Mouse (Mus musculus): ENCODE measurements around the gene Klc2. TPM values are rescaled to one million over a fixed set of nuclear protein-coding genes. Genes with fewer than 3 reads are reported as not detected.
A peak's percentile ranks its signal among the peaks of the same experiment; 100 is the strongest.

Klc2 gene
- polyA plus RNA-seq, 1 experiment from 2014 or later: 13.1 TPM

DNA sequence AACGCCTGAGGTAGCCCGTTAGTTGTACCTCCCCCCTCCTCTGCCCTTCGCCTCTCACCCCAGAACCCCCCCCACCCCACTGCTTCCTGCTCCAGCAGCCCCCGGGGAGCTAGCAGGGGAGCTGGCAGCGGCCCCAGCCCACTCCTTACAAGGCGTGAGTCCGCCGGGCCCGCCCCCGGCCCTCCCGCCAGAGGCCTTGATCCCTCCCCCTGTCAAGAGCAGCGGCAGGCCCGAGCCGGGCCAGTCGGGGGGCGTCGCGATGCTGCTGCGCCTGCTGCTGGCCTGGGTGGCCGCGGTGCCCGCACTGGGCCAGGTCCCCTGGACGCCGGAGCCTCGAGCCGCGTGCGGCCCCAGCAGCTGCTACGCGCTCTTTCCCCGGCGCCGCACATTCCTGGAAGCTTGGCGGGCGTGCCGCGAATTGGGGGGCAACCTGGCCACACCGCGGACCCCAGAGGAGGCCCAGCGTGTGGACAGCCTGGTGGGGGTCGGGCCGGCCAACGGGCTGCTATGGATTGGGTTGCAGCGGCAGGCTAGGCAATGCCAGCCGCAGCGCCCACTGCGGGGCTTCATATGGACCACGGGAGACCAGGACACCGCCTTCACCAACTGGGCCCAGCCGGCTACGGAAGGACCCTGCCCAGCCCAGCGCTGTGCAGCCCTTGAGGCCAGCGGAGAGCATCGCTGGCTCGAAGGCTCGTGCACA is 50.3 kb downstream of the Klc2 start, which contains the start of gene Cd248:
Gene Cd248, plus strand, starts transcription at position 212 of the 703 bp plus-strand sequence.
- no peaks in the 10 kb centered on the region; the same call in 1 of the 2 replicates for H3K27me3 ChIP-seq (replicated peaks; ENCODE audit: control insufficient read depth, insufficient read depth, low read length)
- no peaks in the 10 kb centered on the region for H3K9me3 ChIP-seq (ENCODE audit: control insufficient read depth, low read length)
- peak within 1 kb of the TSS; percentile 77 for H3K4me2 ChIP-seq (ENCODE audit: low read depth, low read length)
- H3K36me3 ChIP-seq (ENCODE audit: control insufficient read depth, insufficient read depth, low read length): no peaks in the 10 kb centered on the region
- peak within 1 kb of the TSS; percentile 60 for H3K4me3 ChIP-seq (ENCODE audit: low read depth, low read length)
- peak within 1 kb of the TSS; percentile 83 for H3K9ac ChIP-seq (ENCODE audit: low read depth, low read length)
- peak; percentile 96 for DNase-seq (ENCODE audit: low spot score)
- H3K4me1 ChIP-seq (ENCODE audit: control insufficient read depth, insufficient read depth, low read length): peaks cover 45% of the 10 kb centered on the region
- ATAC-seq (ENCODE audit: low read depth): peak; percentile 56
- H3K27ac ChIP-seq (replicated peaks; ENCODE audit: low read depth, low read length): peak within 1 kb of the TSS; percentile 88
- 0% methylated on average over 15 of the region's 56 CpGs for WGBS

DNA sequence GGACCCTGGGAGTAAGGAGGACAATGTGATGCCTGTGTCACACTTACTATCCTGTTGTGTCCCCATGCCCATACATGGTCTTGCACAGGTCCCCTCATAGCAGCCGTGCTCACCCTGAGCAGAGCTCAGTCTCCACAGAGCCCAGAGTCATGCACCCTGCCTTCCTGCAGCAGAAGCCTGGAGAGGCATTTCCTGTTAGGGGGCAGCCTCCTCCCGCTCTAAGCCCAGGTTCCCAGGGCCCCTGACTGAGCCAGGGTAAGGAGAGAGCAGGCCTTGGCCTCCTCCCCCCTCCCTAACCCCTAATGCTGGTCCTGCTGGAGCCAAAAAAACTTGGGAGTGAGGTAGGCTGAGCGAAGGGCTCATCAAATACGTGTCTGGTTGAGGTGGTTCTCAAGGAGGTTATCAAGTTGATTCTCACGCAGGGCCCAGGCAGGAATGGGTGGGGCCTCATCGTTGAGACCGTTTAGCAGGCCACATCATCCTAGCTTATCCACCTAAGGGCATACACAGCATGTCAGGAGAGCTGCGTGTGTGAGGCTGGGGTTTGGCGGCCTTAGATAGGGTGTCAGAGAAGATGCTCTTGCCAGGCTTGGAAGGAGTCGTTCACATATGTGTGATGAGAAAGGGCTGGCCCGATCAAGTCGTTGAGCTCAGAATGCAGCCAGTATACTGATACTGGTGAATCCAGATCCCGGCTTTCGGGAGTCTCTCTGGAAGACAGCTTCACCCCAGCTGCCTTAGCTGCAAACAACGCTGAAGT is 51.1 kb downstream of the Klc2 start:
- no peaks in the 10 kb centered on the region for H3K9me3 ChIP-seq (ENCODE audit: control insufficient read depth, low read length)
- WGBS: 4% methylated on average over 15 of the region's 15 CpGs
- H3K4me3 ChIP-seq (ENCODE audit: low read depth, low read length): peak overlapping the region; percentile 60
- peaks cover 38% of the 10 kb centered on the region for H3K4me1 ChIP-seq (ENCODE audit: control insufficient read depth, insufficient read depth, low read length)
- DNase-seq (ENCODE audit: low spot score): no peak
- H3K27me3 ChIP-seq (replicated peaks; ENCODE audit: control insufficient read depth, insufficient read depth, low read length): no peaks in the 10 kb centered on the region; the same call in 1 of the 2 replicates
- peak overlapping the region; percentile 83 for H3K9ac ChIP-seq (ENCODE audit: low read depth, low read length)
- H3K4me2 ChIP-seq (ENCODE audit: low read depth, low read length): peak overlapping the region; percentile 77
- no peaks in the 10 kb centered on the region for H3K36me3 ChIP-seq (ENCODE audit: control insufficient read depth, insufficient read depth, low read length)
- no peak for ATAC-seq (ENCODE audit: low read depth)
- peak overlapping the region; percentile 88 for H3K27ac ChIP-seq (replicated peaks; ENCODE audit: low read depth, low read length)

DNA sequence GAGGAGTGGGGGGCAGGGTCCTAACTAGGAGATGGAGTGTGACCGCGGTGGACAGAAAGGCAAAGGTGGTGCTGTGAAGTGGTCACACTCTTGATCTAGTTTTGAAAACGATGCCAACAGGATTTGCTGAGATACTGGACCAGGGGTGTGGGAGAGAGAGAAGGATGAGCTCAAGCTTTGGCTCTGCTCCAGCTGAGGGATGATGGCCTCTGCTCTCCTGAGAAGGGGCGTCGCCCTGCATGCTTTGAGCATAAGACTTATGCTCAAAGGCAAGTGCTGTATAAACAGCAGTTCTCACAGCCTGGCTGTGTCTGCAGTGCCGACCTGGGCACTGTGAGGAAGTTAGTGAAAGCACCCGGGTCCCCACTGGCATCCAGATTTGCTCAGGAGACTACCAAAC is 53.3 kb downstream of the Klc2 start:
- H3K4me3 ChIP-seq (ENCODE audit: low read depth, low read length): no peak overlapping the region
- H3K27ac ChIP-seq (replicated peaks; ENCODE audit: low read depth, low read length): no peak overlapping the region
- no peaks in the 10 kb centered on the region; the same call in 1 of the 2 replicates for H3K27me3 ChIP-seq (replicated peaks; ENCODE audit: control insufficient read depth, insufficient read depth, low read length)
- H3K36me3 ChIP-seq (ENCODE audit: control insufficient read depth, insufficient read depth, low read length): no peaks in the 10 kb centered on the region
- DNase-seq (ENCODE audit: low spot score) (peak; percentile 75), ATAC-seq (ENCODE audit: low read depth) (no peak)
- H3K4me2 ChIP-seq (ENCODE audit: low read depth, low read length): no peak overlapping the region
- H3K9me3 ChIP-seq (ENCODE audit: control insufficient read depth, low read length): no peaks in the 10 kb centered on the region
- peaks cover 47% of the 10 kb centered on the region for H3K4me1 ChIP-seq (ENCODE audit: control insufficient read depth, insufficient read depth, low read length)
- 50% methylated on average over 7 of the region's 7 CpGs for WGBS
- no peak overlapping the region for H3K9ac ChIP-seq (ENCODE audit: low read depth, low read length)

DNA sequence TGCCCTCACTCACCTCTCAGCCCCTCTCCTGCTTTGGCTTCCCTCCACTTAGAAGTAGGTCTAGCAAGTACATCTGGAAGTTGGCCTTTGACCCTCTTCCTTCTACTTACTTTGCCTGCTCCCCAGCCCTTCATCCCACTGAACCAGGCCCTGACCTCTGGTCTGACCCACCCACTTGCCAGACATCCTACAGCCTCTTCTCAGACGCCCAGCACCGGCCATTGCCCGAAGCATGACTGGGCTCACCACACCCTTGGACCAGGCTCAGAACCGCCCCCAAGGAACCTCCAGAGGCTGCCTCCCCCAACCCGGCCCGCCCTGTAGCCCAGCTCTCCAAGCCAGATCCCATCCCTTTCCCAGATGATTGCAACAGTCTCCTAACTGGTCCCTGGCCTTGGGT is 55.9 kb downstream of the Klc2 start:
- 44% methylated on average over 6 of the region's 6 CpGs for WGBS
- no peaks in the 10 kb centered on the region for H3K27me3 ChIP-seq (replicated peaks; ENCODE audit: control insufficient read depth, insufficient read depth, low read length)
- H3K9ac ChIP-seq (ENCODE audit: low read depth, low read length): no peak overlapping the region
- H3K4me2 ChIP-seq (ENCODE audit: low read depth, low read length): no peak overlapping the region
- H3K9me3 ChIP-seq (ENCODE audit: control insufficient read depth, low read length): no peaks in the 10 kb centered on the region
- peaks cover 46% of the 10 kb centered on the region for H3K4me1 ChIP-seq (ENCODE audit: control insufficient read depth, insufficient read depth, low read length)
- H3K36me3 ChIP-seq (ENCODE audit: control insufficient read depth, insufficient read depth, low read length): no peaks in the 10 kb centered on the region
- H3K4me3 ChIP-seq (ENCODE audit: low read depth, low read length): no peak overlapping the region
- DNase-seq (ENCODE audit: low spot score) (no peak), ATAC-seq (ENCODE audit: low read depth) (no peak)
- H3K27ac ChIP-seq (replicated peaks; ENCODE audit: low read depth, low read length): no peak overlapping the region

DNA sequence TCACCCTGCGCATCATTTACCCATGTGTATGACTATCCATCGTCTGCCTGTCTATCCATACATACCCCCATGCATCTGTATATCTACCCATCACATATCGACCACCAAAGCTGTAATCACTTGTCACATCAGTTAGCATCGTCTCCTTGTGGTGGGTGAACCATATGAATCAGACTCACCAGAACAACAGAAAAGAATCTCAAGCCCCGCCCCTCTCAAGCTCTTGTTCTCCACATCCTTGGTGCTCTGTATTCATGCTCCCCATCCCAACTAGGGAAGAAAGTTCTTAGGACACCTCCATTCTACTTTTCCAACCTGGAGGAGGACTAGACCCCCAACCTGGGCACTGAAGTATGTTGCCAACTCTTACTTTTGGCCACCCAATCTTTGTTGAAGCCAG is 56.3 kb downstream of the Klc2 start:
- Histone ChIP-seq H3K9me3 (ENCODE audit: control insufficient read depth, low read length) (no peaks in the 10 kb centered on the region), H3K27me3 (replicated peaks; ENCODE audit: control insufficient read depth, insufficient read depth, low read length) (no peaks in the 10 kb centered on the region), H3K9ac (ENCODE audit: low read depth, low read length) (no peak overlapping the region), H3K27ac (replicated peaks; ENCODE audit: low read depth, low read length) (no peak overlapping the region), H3K4me3 (ENCODE audit: low read depth, low read length) (no peak overlapping the region), H3K4me2 (ENCODE audit: low read depth, low read length) (no peak overlapping the region), H3K36me3 (ENCODE audit: control insufficient read depth, insufficient read depth, low read length) (no peaks in the 10 kb centered on the region), H3K4me1 (ENCODE audit: control insufficient read depth, insufficient read depth, low read length) (peaks cover 42% of the 10 kb centered on the region)
- no peak for DNase-seq (ENCODE audit: low spot score)
- no peak for ATAC-seq (ENCODE audit: low read depth)
- 85% methylated on average over 5 of the region's 5 CpGs for WGBS

DNA sequence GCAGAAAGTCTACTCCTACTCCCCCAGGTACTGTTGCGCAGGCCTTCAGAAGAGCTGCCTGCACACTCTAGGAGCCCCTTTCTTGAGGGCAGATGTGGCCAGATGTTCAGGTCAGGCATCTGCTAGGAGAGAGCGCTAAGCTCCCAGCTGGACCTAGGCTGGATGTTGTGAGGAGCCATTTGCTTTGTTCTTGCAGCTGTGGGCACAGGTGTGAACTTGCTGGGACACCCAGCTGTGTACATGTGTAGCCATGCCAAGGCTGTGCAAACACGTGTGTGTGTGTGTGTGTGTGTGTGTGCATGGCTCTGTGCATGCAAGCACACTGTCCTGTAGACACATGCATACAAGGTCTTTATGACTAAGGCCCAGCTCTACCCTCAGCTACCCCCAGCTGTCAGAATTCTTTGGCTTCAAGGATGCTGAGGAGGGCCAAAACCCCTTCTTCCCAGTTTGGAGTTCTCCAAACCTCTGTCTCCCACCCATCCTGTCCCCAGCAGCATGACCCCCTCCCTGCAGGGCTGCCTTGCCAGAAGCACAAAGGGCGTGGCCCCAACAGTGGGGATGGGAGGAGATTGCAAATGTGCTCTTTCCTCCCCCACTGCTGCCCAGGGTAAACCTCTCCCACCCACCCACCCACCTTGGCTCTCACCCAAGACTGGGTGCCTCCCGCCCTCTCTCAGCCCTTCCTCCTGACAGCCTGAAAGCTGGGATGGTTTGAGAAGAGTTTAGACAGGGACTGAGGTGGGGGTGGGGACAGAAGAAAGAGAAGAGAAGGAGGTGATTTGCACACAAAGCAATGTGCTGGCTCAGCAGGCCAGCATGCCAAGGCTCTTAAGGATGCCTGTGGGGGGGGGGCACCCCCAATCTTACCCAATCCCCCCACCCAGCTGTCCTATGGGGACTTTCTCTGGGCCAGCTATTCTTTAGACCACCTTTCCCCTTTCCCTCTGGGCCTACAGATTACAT is 57.7 kb downstream of the Klc2 start:
- DNase-seq (ENCODE audit: low spot score): peak; percentile 73
- no peaks in the 10 kb centered on the region for H3K36me3 ChIP-seq (ENCODE audit: control insufficient read depth, insufficient read depth, low read length)
- H3K4me2 ChIP-seq (ENCODE audit: low read depth, low read length): no peak overlapping the region
- peak; percentile 19 for ATAC-seq (ENCODE audit: low read depth)
- H3K4me3 ChIP-seq (ENCODE audit: low read depth, low read length): no peak overlapping the region
- no peak overlapping the region for H3K9ac ChIP-seq (ENCODE audit: low read depth, low read length)
- H3K27ac ChIP-seq (replicated peaks; ENCODE audit: low read depth, low read length): peak overlapping the region; percentile 52
- peaks cover 38% of the 10 kb centered on the region for H3K4me1 ChIP-seq (ENCODE audit: control insufficient read depth, insufficient read depth, low read length)
- H3K27me3 ChIP-seq (replicated peaks; ENCODE audit: control insufficient read depth, insufficient read depth, low read length): no peaks in the 10 kb centered on the region
- no peaks in the 10 kb centered on the region for H3K9me3 ChIP-seq (ENCODE audit: control insufficient read depth, low read length)
- whole genome bisulfite sequencing: 31% methylated on average over 5 of the region's 5 CpGs

DNA sequence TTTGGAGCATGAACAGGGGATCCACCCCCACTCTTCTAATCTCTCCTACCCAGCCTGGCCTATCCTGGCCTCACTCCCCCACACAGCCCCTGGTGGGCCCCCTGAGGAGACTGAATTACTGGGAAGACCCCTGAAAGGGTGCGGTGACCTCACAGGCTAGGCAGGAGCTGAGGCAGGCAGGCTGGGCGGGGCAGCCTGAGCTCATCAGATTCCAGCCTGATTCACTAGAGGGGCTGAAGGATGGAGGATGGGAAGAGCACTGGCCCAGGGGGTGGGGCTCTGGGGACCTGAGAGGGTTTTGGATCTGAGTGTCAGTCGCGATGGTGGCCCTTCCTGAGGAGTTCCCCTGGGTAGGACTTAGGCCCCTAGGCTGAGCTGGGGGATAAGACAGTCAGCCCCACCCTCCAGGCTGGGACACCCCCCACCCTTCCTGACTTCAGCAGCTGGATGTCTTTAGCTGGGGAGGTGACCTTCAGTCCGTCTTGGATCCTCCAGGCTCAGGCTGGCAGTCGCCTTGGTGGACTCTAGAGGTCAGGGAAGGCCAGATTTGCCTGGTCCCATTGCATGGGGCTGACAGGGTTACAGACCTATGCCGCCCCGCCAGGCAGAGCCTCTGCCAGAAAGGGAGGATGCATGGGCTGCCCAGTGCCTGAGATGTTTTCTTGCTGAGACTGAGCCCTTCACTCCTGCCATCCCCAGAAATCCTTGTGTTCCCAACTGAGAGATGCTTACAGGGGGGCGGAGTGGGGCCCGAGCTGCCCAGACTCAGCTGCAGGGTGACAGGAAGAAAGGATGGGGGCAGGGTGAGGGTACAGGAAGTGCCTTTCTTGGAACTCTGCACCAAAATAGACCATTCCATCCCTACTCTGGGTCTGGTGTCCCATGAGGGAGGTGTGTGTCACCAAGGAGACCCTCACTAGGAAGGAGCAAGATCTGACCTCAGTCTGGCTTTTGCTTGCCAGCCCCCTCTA is 59.3 kb downstream of the Klc2 start:
- H3K27me3 ChIP-seq (replicated peaks; ENCODE audit: control insufficient read depth, insufficient read depth, low read length): 0 out of 2 replicates have a peak, but pooled peaks cover under 1% of the 10 kb centered on the region
- H3K4me3 ChIP-seq (ENCODE audit: low read depth, low read length): no peak overlapping the region
- peak overlapping the region; percentile 54 for H3K27ac ChIP-seq (replicated peaks; ENCODE audit: low read depth, low read length)
- H3K4me1 ChIP-seq (ENCODE audit: control insufficient read depth, insufficient read depth, low read length): peaks cover 32% of the 10 kb centered on the region
- no peak overlapping the region for H3K9ac ChIP-seq (ENCODE audit: low read depth, low read length)
- H3K9me3 ChIP-seq (ENCODE audit: control insufficient read depth, low read length): no peaks in the 10 kb centered on the region
- H3K4me2 ChIP-seq (ENCODE audit: low read depth, low read length): peak overlapping the region; percentile 7; the same call in 1 of the 2 replicates
- 24% methylated on average over 9 of the region's 10 CpGs for WGBS
- ATAC-seq (ENCODE audit: low read depth) (peak; percentile 19; the same call in 1 of the 2 replicates), DNase-seq (ENCODE audit: low spot score) (no peak)
- no peaks in the 10 kb centered on the region for H3K36me3 ChIP-seq (ENCODE audit: control insufficient read depth, insufficient read depth, low read length)

Measured in embryonic facial prominence, embryonic 14.5 days (tissue).